Mouse (Mus musculus) urinary bladder, postnatal 4 days (tissue): ENCODE measurements around the gene Gm45021.
"Not testable (repeated sequence)": the region's sequence is repeated elsewhere in the genome, so short reads cannot be mapped to it uniquely, and the experiment has no call there.

Experiments used
- DNase-seq, 2 experiments: peaks; one replicate each; pipeline ENCODE4 v3.0.0; 2021 to 2022; ENCODE audit warnings: low spot score in 2 of 2

The Gm45021 gene

GRCm38 (mm10) chr6:48613464-48613863 is 24.1 kb downstream of the Gm45021 start:
- no peak for DNase-seq

GRCm38 (mm10) chr6:48614756-48615155 is 25.3 kb downstream of the Gm45021 start:
- no peak for DNase-seq

- no peak for DNase-seq
Observed at GRCm38 (mm10) chr6:48620031-48620430, 30.6 kb downstream of the Gm45021 start.

- DNase-seq, result not testable (repeated sequence)
Observed at GRCm38 (mm10) chr6:48622186-48622843, 32.9 kb downstream of the Gm45021 start.

- DNase-seq, result no peak
Observed at GRCm38 (mm10) chr6:48623460-48623859, 34.0 kb downstream of the Gm45021 start.

GRCm38 (mm10) chr6:48626464-48626863 is 37.1 kb downstream of the Gm45021 start, which contains the start of gene AI854703:
Gene AI854703, plus strand, starts transcription at chr6:48626764.
- no peak for DNase-seq

GRCm38 (mm10) chr6:48626984-48627383 is 37.6 kb downstream of the Gm45021 start:
- DNase-seq, result no peak

GRCm38 (mm10) chr6:48627511-48627924 is 38.1 kb downstream of the Gm45021 start:
- no peak for DNase-seq

GRCm38 (mm10) chr6:48628377-48628776 is 39.0 kb downstream of the Gm45021 start:
- no peak for DNase-seq

- DNase-seq, result no peak
Observed at GRCm38 (mm10) chr6:48628808-48629660, 39.6 kb downstream of the Gm45021 start.

- no peak for DNase-seq
Observed at GRCm38 (mm10) chr6:48629661-48630034, 40.2 kb downstream of the Gm45021 start.

GRCm38 (mm10) chr6:48630831-48631230 is 41.4 kb downstream of the Gm45021 start:
- no peak for DNase-seq

GRCm38 (mm10) chr6:48635105-48635504 is 45.7 kb downstream of the Gm45021 start:
- no peak for DNase-seq

GRCm38 (mm10) chr6:48636515-48636914 is 47.1 kb downstream of the Gm45021 start:
- DNase-seq, result peak in 1 of 2 experiments; percentile 44

GRCm38 (mm10) chr6:48637811-48638500 is 48.5 kb downstream of the Gm45021 start:
- DNase-seq, result no peak

GRCm38 (mm10) chr6:48638553-48638952 is 49.1 kb downstream of the Gm45021 start:
- DNase-seq, result no peak

GRCm38 (mm10) chr6:48641391-48641790 is 52.0 kb downstream of the Gm45021 start:
- DNase-seq, result peak in 1 of 2 experiments; percentile 50

GRCm38 (mm10) chr6:48642764-48643292 is 53.4 kb downstream of the Gm45021 start:
- peak in 1 of 2 experiments; percentile 39 for DNase-seq

GRCm38 (mm10) chr6:48645660-48646308 is 56.4 kb downstream of the Gm45021 start:
- DNase-seq, result peak in 1 of 2 experiments; percentile 40

GRCm38 (mm10) chr6:48646309-48646690 is 56.9 kb downstream of the Gm45021 start:
- DNase-seq, result no peak

GRCm38 (mm10) chr6:48646995-48647394 is 57.6 kb downstream of the Gm45021 start, which contains the start of gene Gimap8:
Gene Gimap8, plus strand, starts transcription at chr6:48647234.
- no peak for DNase-seq
